Mouse (Mus musculus) liver, adult 2 months (tissue): ENCODE measurements at regions not wholly inside any gene's neighbourhood (a gene's known extent, or its start where the extent isn't known, plus 50 kb on each side); places are given as distances from the start of the nearest gene placed in this dataset.

Experiments
- DNase-seq: peaks from one replicate; pipeline ENCODE4 v3.0.0-alpha.2; 2011; ENCODE audit warnings: low read depth, low spot score; ENCODE audit errors: extremely low read depth
- H3K27ac ChIP-seq: fragments of 200-500 bp; replicated peaks from 2 replicates; pipeline ENCODE4 v1.5.1; 2012; ENCODE audit warnings: low read depth, mild to moderate bottlenecking, control low read depth, inconsistent platforms, low read length; ENCODE audit not compliant: insufficient read depth
- H3K27me3 ChIP-seq: fragments of 200-500 bp; 2 replicates; pipeline ENCODE4 v1.6.1; 2012; ENCODE audit warnings: mild to moderate bottlenecking, moderate library complexity, low read length, inconsistent platforms; ENCODE audit not compliant: control insufficient read depth, insufficient read depth
- H3K36me3 ChIP-seq: fragments of 200-500 bp; 2 replicates; pipeline ENCODE4 v1.6.1; 2012; ENCODE audit warnings: low read length, inconsistent platforms; ENCODE audit not compliant: control insufficient read depth, insufficient read depth
- H3K4me1 ChIP-seq: fragments of 200-500 bp; 2 replicates; pipeline ENCODE4 v1.6.1; 2011; ENCODE audit warnings: low read length; ENCODE audit not compliant: control insufficient read depth, insufficient read depth
- H3K4me3 ChIP-seq: fragments of 200-500 bp; 2 replicates; pipeline ENCODE4 v1.5.1; 2011; ENCODE audit warnings: low read depth, mild to moderate bottlenecking, control low read depth, low read length, moderate library complexity; ENCODE audit not compliant: insufficient read depth
- H3K79me2 ChIP-seq: fragments of 200-500 bp; 2 replicates; pipeline ENCODE4 v1.6.1; 2012; ENCODE audit warnings: inconsistent platforms, mild to moderate bottlenecking, low read length, moderate library complexity; ENCODE audit not compliant: control insufficient read depth, insufficient read depth
- H3K9ac ChIP-seq: fragments of 200-500 bp; 2 replicates; pipeline ENCODE4 v1.6.1; 2012; ENCODE audit warnings: low read depth, mild to moderate bottlenecking, control low read depth, inconsistent platforms, low read length
- CTCF ChIP-seq: fragments of 200-500 bp; IDR thresholded peaks from 2 replicates; pipeline ENCODE4 v1.5.1; 2011; ENCODE audit warnings: low read depth, low read length, control low read depth
- POLR2A ChIP-seq: fragments of 200-500 bp; IDR thresholded peaks from 2 replicates; pipeline ENCODE4 v1.6.1; 2011; ENCODE audit warnings: low read length, control low read depth; ENCODE audit not compliant: insufficient read depth; ENCODE audit errors: extremely low read depth
- WGBS: fragments of 180-500 bp; shearing (Covaris S2); methylation state at CpG from one replicate; pipeline ENCODE4 v1.1.7; 2018; 5-methylcytosine and 5-hydroxymethylcytosine counted together

DNA sequence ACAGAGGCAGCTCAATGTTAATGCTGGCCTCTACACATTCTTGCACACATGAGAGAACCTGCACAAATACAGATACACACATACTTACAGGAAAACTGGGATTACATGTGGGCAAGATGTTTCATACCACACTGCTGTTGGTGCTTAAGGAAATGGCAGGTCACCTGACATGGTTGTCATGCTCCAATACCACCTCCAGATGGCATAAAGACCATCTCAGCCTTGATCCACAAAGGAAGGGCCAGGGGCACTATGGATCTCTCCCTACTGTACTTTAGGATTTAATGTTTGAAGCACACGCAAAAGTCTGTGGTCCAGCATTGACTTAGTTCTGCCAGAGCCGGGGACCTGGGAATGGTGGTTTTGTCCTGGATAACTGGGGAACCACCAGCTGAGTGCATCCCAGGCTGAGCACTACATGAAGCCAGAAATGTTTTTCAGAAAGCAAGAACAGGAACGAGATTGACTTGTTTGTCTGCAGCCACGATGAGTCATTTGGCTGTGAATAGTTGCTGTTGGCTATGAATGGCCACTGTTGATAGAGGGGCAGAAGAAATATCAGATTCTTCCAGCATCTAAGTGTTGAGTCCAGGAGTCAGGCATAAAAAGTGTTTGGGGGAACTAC is 176.0 kb upstream of the Pabpc6 start:
- no peak overlapping the region for H3K9ac ChIP-seq
- TF ChIP-seq CTCF (no peak), POLR2A (no peak)
- no peaks in the 10 kb centered on the region for H3K36me3 ChIP-seq
- 72% methylated on average over 4 of the region's 4 CpGs for WGBS
- H3K79me2 ChIP-seq = no peaks in the 10 kb centered on the region
- H3K27ac ChIP-seq = no peak overlapping the region
- no peaks in the 10 kb centered on the region for H3K4me1 ChIP-seq
- H3K4me3 ChIP-seq = no peak overlapping the region
- H3K27me3 ChIP-seq = no peaks in the 10 kb centered on the region
- no peak for DNase-seq

DNA sequence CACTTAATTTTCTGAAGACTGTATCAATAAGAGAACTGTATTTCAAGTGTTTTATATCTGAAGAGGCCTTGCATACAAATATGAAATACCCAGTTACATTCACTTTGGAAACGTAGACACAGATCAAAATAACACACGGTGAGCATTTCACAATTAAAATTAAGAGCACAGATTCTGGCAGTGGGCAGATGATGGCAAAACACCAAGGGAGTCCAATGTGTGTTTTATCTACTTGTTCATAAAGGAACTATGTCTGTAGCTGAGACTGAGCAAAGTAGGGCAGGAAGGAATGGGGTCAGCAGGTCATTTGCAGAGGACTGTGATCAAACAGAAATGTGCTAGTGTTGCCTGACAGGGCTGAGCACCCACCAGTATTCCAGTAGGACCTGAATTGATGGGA is 171.6 kb upstream of the Pabpc6 start:
- Histone ChIP-seq H3K36me3 (no peaks in the 10 kb centered on the region), H3K9ac (no peak overlapping the region), H3K4me1 (no peaks in the 10 kb centered on the region), H3K27me3 (no peaks in the 10 kb centered on the region), H3K27ac (no peak overlapping the region), H3K4me3 (no peak overlapping the region), H3K79me2 (no peaks in the 10 kb centered on the region)
- no peak for DNase-seq
- WGBS = 80% methylated on average over 2 of the region's 2 CpGs
- TF ChIP-seq CTCF = no peak
- TF ChIP-seq POLR2A = no peak

DNA sequence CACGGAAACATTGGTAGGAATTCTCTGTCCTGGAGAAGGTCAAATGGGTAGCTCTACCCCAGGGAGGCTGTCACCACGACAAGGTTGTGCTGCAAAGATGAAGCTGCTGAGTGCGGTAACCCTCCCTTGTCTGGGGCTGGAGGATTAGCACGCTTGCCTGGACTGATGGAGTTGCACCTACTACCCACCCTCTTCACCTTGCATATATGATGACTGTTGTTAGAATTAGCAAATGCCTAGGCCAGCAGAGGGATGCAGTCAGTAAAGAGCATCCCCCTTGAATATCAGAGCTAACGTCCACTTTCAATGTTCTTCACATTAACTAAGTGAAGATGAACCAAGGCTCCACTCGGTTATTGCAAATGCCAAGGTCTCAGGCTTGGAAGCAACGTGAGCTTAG is 169.7 kb upstream of the Pabpc6 start:
- 88% methylated on average over 7 of the region's 7 CpGs for WGBS
- Histone ChIP-seq H3K27me3 (no peaks in the 10 kb centered on the region), H3K27ac (no peak overlapping the region), H3K36me3 (no peaks in the 10 kb centered on the region), H3K4me1 (no peaks in the 10 kb centered on the region), H3K4me3 (no peak overlapping the region), H3K79me2 (no peaks in the 10 kb centered on the region), H3K9ac (no peak overlapping the region)
- DNase-seq = no peak
- TF ChIP-seq CTCF (no peak), POLR2A (no peak)

DNA sequence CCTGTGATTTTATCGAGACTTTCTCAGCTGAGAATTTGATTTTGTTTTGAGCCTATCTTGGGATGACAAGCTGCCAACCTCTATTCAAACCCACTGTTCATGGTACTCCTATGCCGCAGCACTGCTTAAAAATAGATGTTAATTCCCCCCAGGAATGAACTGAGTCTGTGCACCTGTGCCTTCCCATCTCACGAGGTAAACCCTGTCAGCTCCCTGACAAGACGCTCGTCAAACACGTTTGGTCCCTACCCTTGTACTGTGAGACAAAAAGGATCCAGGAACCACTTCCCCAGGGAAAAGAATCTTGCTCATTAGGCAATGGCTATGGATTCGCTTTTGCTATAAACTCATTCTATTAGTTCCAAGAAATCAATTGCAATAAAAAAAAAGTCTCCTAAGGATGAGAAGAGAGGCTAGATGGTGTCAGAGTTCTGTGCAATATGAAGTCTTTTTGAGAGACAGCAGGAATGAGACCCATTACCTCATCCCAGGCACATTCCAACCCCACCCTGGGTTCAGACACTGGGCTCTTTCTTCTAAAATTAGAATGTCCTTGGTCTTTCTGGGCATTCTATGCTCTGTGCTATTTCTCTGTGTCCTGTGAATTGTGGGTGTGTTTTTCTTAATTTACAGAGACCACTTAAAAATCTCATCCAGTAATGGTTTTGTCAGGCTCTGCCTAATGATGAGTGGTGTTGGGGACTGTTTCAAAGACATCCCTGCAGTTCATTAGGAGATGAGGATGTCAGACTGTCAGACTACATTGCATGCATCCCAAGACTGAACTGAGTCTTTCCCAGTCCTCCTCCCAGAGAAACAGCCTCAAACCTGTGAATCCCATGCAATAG is 167.7 kb upstream of the Pabpc6 start:
- no peaks in the 10 kb centered on the region for H3K79me2 ChIP-seq
- no peak for DNase-seq
- H3K36me3 ChIP-seq = no peaks in the 10 kb centered on the region
- no peaks in the 10 kb centered on the region for H3K27me3 ChIP-seq
- TF ChIP-seq CTCF (no peak), POLR2A (no peak)
- 84% methylated on average over 7 of the region's 7 CpGs for WGBS
- H3K27ac ChIP-seq = no peak overlapping the region
- H3K4me1 ChIP-seq = no peaks in the 10 kb centered on the region
- H3K4me3 ChIP-seq = no peak overlapping the region
- no peak overlapping the region for H3K9ac ChIP-seq

DNA sequence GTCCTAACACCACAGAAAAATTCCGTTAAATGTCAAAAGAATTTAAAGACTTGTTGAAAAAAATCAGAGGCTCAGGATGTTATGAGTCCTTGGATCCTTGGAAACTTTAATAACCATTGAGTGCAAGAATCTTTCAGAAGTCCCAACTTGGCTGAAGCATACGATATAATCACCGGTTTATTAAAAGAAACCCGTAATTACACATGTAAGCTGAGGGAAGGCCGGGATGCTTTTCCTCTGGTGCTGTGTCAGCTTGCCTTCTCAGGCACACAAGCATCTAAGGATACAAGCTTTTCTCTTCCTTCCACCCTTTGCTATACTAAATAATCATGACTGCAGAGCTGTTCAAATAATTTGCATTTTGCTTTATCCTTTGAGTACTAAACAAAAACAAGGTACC is 160.4 kb upstream of the Pabpc6 start:
- Histone ChIP-seq H3K36me3 (no peaks in the 10 kb centered on the region), H3K27me3 (no peaks in the 10 kb centered on the region), H3K4me3 (no peak overlapping the region), H3K9ac (no peak overlapping the region), H3K4me1 (no peaks in the 10 kb centered on the region), H3K79me2 (no peaks in the 10 kb centered on the region), H3K27ac (no peak overlapping the region)
- DNase-seq = no peak
- WGBS = 90% methylated on average over 5 of the region's 5 CpGs
- TF ChIP-seq CTCF (no peak), POLR2A (no peak)

DNA sequence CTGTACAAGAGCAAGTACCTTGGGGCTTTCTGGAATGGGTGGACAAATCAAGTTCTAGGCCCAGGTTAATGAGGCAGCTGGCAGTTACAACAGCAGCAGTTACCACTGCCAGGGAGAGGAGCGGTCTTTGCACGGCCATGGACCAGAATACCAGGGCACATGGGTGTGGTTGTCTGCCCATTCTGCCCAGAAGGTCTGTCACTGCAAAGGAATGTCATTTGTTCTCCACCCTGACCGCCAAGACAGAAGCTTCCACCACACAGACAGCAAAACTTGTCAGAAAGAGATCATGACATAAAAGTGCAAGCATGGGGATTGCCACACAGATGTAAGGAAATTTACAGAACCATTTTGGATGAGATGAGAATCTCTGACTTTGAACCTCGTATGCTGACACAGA is 151.8 kb upstream of the Pabpc6 start:
- WGBS = 86% methylated on average over 4 of the region's 4 CpGs
- H3K27ac ChIP-seq = no peak overlapping the region
- H3K79me2 ChIP-seq = no peaks in the 10 kb centered on the region
- H3K27me3 ChIP-seq = no peaks in the 10 kb centered on the region
- H3K36me3 ChIP-seq = no peaks in the 10 kb centered on the region
- H3K9ac ChIP-seq = no peak overlapping the region
- H3K4me1 ChIP-seq = no peaks in the 10 kb centered on the region
- no peak for DNase-seq
- no peak for TF ChIP-seq POLR2A
- TF ChIP-seq CTCF = no peak
- no peak overlapping the region for H3K4me3 ChIP-seq
